Mouse (Mus musculus): ENCODE data around the gene Alg6. TPM values are rescaled to one million over a fixed set of nuclear protein-coding genes. Genes with fewer than 3 reads are reported as not detected.

Alg6 gene
- 0.26 and 0.51 TPM in 2 replicates for polyA plus RNA-seq (2012)

DNA sequence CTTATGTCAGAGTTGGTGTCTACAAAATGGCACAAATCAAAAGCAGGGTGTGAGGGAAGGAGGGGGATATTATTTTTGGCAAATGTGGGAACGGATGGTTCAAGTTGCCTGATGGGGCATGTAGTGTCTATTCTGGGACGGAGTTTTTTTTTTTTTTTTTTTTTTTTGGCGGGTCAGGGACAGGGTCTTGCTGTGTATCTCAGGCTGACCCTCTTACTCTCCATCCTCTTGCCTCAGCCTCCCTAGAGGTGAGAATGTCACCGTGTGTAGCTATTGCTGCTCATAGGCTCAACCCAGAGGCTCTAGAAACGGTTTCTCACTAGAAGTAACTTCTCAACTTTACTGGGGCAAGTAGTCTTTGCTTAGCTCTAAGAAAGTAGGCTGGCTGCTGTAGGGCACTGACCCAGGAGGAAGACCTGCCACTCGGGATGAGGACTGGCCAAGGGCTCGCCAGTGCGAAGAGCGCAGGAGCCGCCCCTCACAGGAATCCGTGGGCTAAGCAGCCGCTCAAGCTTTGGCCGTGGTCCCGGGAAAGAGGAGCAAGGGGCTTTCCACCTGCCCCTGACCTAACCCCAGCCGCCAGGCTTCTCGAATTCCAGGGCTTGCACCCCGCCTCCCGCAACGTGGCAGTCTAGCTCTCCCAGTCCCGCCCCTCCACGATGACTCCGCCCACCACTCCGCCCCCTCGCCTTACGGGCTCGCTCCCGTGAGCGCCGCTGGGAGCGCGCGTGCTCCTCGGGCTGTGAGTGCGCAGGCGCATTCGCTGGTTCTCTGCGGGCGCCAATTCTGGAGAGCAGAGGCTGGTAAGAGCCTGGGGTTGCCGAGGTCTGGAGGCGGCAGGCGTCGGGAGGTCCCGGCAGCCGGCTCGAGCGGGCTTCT, at the start of gene Alg6:
Gene Alg6, plus strand, starts transcription at position 761 of the 879 bp plus-strand sequence.

Other genes with a start within 250 kb of the Alg6 start
- 0.09 TPM in 1 of 2 replicates, not detected in the other for gene Foxd3, start 59.4 kb upstream of the Alg6 start, polyA plus RNA-seq (2012)
- gene Efcab7, start 113.5 kb downstream of the Alg6 start, polyA plus RNA-seq (2012): 0.12 and 0.19 TPM in 2 replicates
- gene Pgm1, start 213.8 kb downstream of the Alg6 start, polyA plus RNA-seq (2012): 18.2 and 19.0 TPM in 2 replicates
- gene Itgb3bp, start 214.1 kb downstream of the Alg6 start, polyA plus RNA-seq (2012): 0.45 and 0.59 TPM in 2 replicates

Measured in megakaryocyte-erythroid progenitor cell, adult 5 weeks (primary cell).